Mouse (Mus musculus): ENCODE data around the gene Pak1.

- no peak for TF ChIP-seq CTCF (IDR thresholded peaks at IDR 0.05; ENCODE audit: low read depth)
- TF ChIP-seq EP300 (IDR thresholded peaks at IDR 0.05; ENCODE audit: low read depth), result no peak
These were observed 85.0 kb downstream of the Pak1 start for GRCm38 (mm10) chr7:97873317-97873716.
